Mouse (Mus musculus) neural tube, embryonic 14.5 days (tissue): Measurements from ENCODE around the gene B3gat3. TPM values are rescaled to one million over a fixed set of nuclear protein-coding genes. Genes with fewer than 3 reads are reported as not detected.
A peak's percentile ranks its signal among the peaks of the same experiment; 100 is the strongest.
"Not testable (repeated sequence)": the region's sequence is repeated elsewhere in the genome, so short reads cannot be mapped to it uniquely, and the experiment has no call there.

Source experiments
- ATAC-seq: fragments of 200-750 bp; cut with Nextera tagmentation; 2 replicates; pipeline ENCODE4 v1.8.0; 2017; ENCODE audit warnings: low read depth, mild to moderate bottlenecking, moderate TSS enrichment, moderate library complexity
- H3K27ac ChIP-seq: fragments of 300-500 bp; sonication (generic); 2 replicates; pipeline ENCODE4 v1.5.1; 2014; ENCODE audit warnings: low read depth, mild to moderate bottlenecking, control low read depth, low read length, moderate library complexity, mixed read lengths
- H3K27me3 ChIP-seq: fragments of 300-500 bp; sonication (generic); 2 replicates; pipeline ENCODE4 v1.6.1; 2014; ENCODE audit warnings: low read length; ENCODE audit not compliant: control insufficient read depth, insufficient read depth
- H3K36me3 ChIP-seq: fragments of 300-500 bp; sonication (generic); 2 replicates; pipeline ENCODE4 v1.6.1; 2014; ENCODE audit warnings: low read length, mixed read lengths; ENCODE audit not compliant: control insufficient read depth, insufficient read depth
- H3K4me1 ChIP-seq: fragments of 300-500 bp; sonication (generic); 2 replicates; pipeline ENCODE4 v1.6.1; 2014; ENCODE audit warnings: low read length; ENCODE audit not compliant: control insufficient read depth, insufficient read depth
- H3K4me2 ChIP-seq: fragments of 300-500 bp; sonication (generic); 2 replicates; pipeline ENCODE4 v1.6.1; 2014; ENCODE audit warnings: mild to moderate bottlenecking, low read depth, low read length, control low read depth
- H3K4me3 ChIP-seq: fragments of 300-500 bp; sonication (generic); 2 replicates; pipeline ENCODE4 v1.5.1; 2014; ENCODE audit warnings: low read depth, low read length, control low read depth, mixed read lengths
- H3K9ac ChIP-seq: fragments of 300-500 bp; sonication (generic); replicated peaks from 2 replicates; pipeline ENCODE4 v1.6.1; 2014; ENCODE audit warnings: low read depth, mild to moderate bottlenecking, control low read depth, low read length, mixed read lengths
- H3K9me3 ChIP-seq: fragments of 300-500 bp; sonication (generic); 2 replicates; pipeline ENCODE4 v1.6.1; 2016; ENCODE audit warnings: low read length; ENCODE audit not compliant: control insufficient read depth
- WGBS: fragments of 180-500 bp; shearing (Covaris S2); extraction: QIAGEN DNeasy Blood & Tissue Kit; methylation state at CpG from one replicate; pipeline ENCODE4 v1.1.7; 2014; 5-methylcytosine and 5-hydroxymethylcytosine counted together
- polyA plus RNA-seq: library from polyadenylated mRNA; unstranded; fragments of >200 nt; fragmentation: Nextera tagmentation; extraction: Ambion mirVana; gene quantifications from 2 replicates; pipeline ENCODE4 v1.2.1, GENCODE M21; 2014

B3gat3 gene
- polyA plus RNA-seq, 1 experiment from 2014 or later: 66.3 TPM

DNA sequence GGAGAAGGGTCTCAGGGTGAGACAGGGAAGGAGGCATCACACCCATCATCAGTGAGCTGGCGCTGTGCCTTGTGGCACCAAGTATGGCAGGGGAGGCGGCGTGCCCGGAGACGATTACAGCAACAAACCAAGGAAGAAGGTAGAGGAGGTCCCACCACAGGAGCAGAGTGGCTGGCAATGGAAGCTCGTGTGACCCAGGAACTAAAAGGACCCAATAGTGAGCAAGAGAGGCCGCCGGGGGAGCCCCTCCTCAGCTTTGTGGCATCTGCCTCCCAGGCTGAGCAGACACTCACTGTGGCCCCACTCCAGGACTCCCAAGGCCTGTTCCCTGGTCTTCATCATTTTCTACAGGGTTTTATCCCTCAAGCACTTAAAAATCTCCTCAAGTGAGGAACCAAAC, 45.6 kb downstream of the B3gat3 start:
- 84% methylated on average over 8 of the region's 8 CpGs for WGBS
- peak overlapping the region; percentile 64 for H3K4me3 ChIP-seq

DNA sequence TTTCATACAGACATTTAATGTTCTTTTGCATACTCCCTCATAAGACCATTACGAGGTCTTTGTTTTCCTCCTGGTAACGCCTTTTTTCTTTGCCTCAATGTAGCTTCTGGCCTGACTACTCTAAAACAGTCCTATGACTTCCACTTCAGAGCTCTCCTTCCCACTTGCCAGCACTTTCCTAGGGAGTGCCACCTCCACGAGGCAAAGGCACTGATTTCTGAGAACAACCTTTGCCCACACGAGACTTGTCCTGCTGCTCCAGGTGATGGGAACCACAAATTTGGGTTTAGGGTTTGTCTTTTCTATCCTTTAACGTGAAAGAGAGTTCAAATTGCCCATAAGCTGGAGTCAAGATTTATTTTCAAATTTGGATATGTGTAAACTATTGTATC, 46.0 kb downstream of the B3gat3 start:
- peak overlapping the region; percentile 57 for H3K4me2 ChIP-seq
- 47% methylated on average over 5 of the region's 5 CpGs for WGBS
- H3K36me3 ChIP-seq: peaks cover 43% of the 10 kb centered on the region
- H3K9ac ChIP-seq: peak overlapping the region; percentile 52
- H3K4me1 ChIP-seq: peaks cover 5% of the 10 kb centered on the region
- H3K27ac ChIP-seq: peak overlapping the region; percentile 83
- peak overlapping the region; percentile 64 for H3K4me3 ChIP-seq
- H3K27me3 ChIP-seq: no peaks in the 10 kb centered on the region
- ATAC-seq: no peak
- H3K9me3 ChIP-seq: no peaks in the 10 kb centered on the region

More for the DNA sequence above, 45.6 kb downstream of the B3gat3 start:
- Histone ChIP-seq H3K36me3 (peaks cover 39% of the 10 kb centered on the region), H3K4me1 (peaks cover 5% of the 10 kb centered on the region), H3K4me2 (peak overlapping the region; percentile 57; the same call in 1 of the 2 replicates), H3K27me3 (no peaks in the 10 kb centered on the region), H3K9ac (peak overlapping the region; percentile 52), H3K27ac (peak overlapping the region; percentile 83), H3K9me3 (no peaks in the 10 kb centered on the region)
- ATAC-seq: no peak

GRCm38 (mm10) chr19:8966590-8967372, 46.6 kb downstream of the B3gat3 start, which contains the start of gene Eef1g:
Gene Eef1g (plus strand): TSS chr19:8967041.
- Histone ChIP-seq H3K36me3 (peaks cover 46% of the 10 kb centered on the region), H3K4me2 (peak within 1 kb of the TSS; percentile 65), H3K9me3 (no peaks in the 10 kb centered on the region), H3K27me3 (no peaks in the 10 kb centered on the region), H3K27ac (peak within 1 kb of the TSS; percentile 83), H3K4me1 (peaks cover 5% of the 10 kb centered on the region), H3K9ac (peak within 1 kb of the TSS; percentile 70), H3K4me3 (peak within 1 kb of the TSS; percentile 64)
- peak; percentile 98 for ATAC-seq
- under 1% methylated on average over 52 of the region's 52 CpGs for WGBS

- Histone ChIP-seq H3K4me1 (peaks cover 5% of the 10 kb centered on the region), H3K4me3 (peak overlapping the region; percentile 64), H3K36me3 (peaks cover 46% of the 10 kb centered on the region), H3K9ac (peak overlapping the region; percentile 70), H3K27me3 (no peaks in the 10 kb centered on the region), H3K9me3 (no peaks in the 10 kb centered on the region), H3K4me2 (peak overlapping the region; percentile 65), H3K27ac (peak overlapping the region; percentile 83)
- peak; percentile 5; the same call in 1 of the 2 replicates for ATAC-seq
- under 1% methylated on average over 8 of the region's 8 CpGs for WGBS
These were observed 47.2 kb downstream of the B3gat3 start for GRCm38 (mm10) chr19:8967373-8967743.

DNA sequence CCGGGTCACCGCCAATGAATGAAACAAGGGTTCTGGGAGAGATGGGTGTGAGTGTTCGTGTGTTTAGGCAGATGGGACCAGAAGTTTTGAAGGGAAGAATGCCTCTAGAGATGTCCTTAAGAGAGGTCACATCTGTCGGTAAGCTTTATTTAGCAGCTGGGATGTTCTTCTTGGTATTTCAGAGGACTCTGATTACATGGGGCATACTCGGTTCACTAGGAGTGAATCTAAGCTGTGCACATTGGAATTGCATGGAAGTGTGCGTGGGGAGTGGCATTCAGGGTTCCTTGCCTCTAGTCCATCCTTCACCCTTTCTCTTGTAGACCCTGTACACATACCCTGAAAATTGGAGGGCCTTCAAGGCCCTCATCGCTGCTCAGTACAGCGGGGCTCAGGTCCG, 47.7 kb downstream of the B3gat3 start:
- Histone ChIP-seq H3K4me1 (peaks cover 5% of the 10 kb centered on the region), H3K27ac (no peak overlapping the region), H3K4me3 (peak overlapping the region; percentile 64), H3K9me3 (no peaks in the 10 kb centered on the region), H3K27me3 (no peaks in the 10 kb centered on the region), H3K9ac (peak overlapping the region; percentile 70), H3K4me2 (peak overlapping the region; percentile 65), H3K36me3 (peaks cover 45% of the 10 kb centered on the region)
- ATAC-seq: no peak
- WGBS: 7% methylated on average over 9 of the region's 9 CpGs

DNA sequence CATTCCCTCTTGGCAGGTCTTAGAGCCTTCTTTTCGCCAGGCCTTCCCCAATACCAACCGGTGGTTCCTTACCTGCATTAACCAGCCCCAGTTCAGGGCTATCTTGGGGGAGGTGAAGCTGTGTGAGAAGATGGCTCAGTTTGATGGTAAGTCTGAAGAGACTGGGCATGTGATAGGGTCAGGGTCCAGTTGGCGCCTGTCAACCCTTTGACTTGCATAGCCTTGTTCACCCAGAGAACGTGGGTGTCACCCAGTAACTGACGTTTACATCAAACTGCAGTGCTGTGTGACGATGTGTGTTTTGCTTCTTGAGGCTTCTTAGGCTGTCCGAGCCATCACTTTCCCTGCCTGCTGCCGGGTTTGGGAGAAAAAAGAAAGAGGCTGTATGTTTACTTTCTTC, 52.3 kb downstream of the B3gat3 start:
- not testable (repeated sequence) for H3K4me1 ChIP-seq, H3K9ac ChIP-seq, H3K27me3 ChIP-seq, H3K4me2 ChIP-seq, H3K9me3 ChIP-seq, H3K4me3 ChIP-seq, ATAC-seq, H3K27ac ChIP-seq
- peaks cover 46% of the 10 kb centered on the region for H3K36me3 ChIP-seq
- WGBS: 93% methylated on average over 8 of the region's 8 CpGs

DNA sequence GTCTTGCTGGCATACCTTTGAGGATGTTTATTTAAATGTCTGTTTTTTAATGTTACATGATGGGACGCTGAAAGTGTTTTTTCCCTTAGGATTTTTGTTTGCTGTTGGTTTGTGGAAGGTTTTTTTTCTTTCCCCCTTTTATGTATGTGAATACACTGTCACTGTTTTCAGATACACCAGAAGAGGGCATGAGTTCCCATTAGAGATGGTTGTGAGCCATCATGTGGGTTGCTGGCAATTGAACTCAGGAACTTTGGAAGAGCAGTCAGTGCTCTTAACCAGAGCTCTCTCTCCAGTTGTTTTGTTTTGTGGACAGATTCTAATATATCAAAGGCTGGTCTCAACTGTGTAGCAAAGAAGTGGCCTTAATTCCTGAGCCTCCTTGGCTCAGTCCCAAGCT, 54.5 kb downstream of the B3gat3 start:
- Histone ChIP-seq H3K36me3 (peaks cover 66% of the 10 kb centered on the region), H3K9ac (no peak overlapping the region), H3K4me3 (no peak overlapping the region), H3K9me3 (no peaks in the 10 kb centered on the region), H3K27ac (no peak overlapping the region), H3K27me3 (no peaks in the 10 kb centered on the region), H3K4me2 (no peak overlapping the region), H3K4me1 (no peaks in the 10 kb centered on the region)
- ATAC-seq: no peak
- 90% methylated on average over 1 of the region's 1 CpGs for WGBS

- Histone ChIP-seq H3K9ac (no peak overlapping the region), H3K4me1 (no peaks in the 10 kb centered on the region), H3K4me2 (no peak overlapping the region), H3K27ac (no peak overlapping the region), H3K4me3 (no peak overlapping the region), H3K36me3 (peaks cover 66% of the 10 kb centered on the region), H3K27me3 (no peaks in the 10 kb centered on the region), H3K9me3 (no peaks in the 10 kb centered on the region)
- no peak for ATAC-seq
- 94% methylated on average over 2 of the region's 2 CpGs for WGBS
These were observed 55.3 kb downstream of the B3gat3 start for GRCm38 (mm10) chr19:8975491-8975890.

- peaks cover 58% of the 10 kb centered on the region for H3K36me3 ChIP-seq
- WGBS: 58% methylated on average over 3 of the region's 3 CpGs
These were observed 56.4 kb downstream of the B3gat3 start for GRCm38 (mm10) chr19:8976535-8976934.

More at GRCm38 (mm10) chr19:8976535-8976934, 56.4 kb downstream of the B3gat3 start:
- Histone ChIP-seq H3K27me3 (no peaks in the 10 kb centered on the region), H3K9me3 (no peaks in the 10 kb centered on the region), H3K9ac (no peak overlapping the region), H3K4me2 (no peak overlapping the region), H3K4me1 (0 out of 2 replicates have a peak, but pooled peaks cover 2% of the 10 kb centered on the region), H3K4me3 (no peak overlapping the region), H3K27ac (no peak overlapping the region)
- peak; percentile 52; the same call in 1 of the 2 replicates for ATAC-seq
